Mouse (Mus musculus) adrenal gland, postnatal 14 days (tissue): Measurements from ENCODE around the gene Mrpl10. TPM values are rescaled to one million over a fixed set of nuclear protein-coding genes. Genes with fewer than 3 reads are reported as not detected.
A peak's percentile ranks its signal among the peaks of the same experiment; 100 is the strongest.

Source experiments
- DNase-seq: peaks from one replicate; pipeline ENCODE4 v3.0.0; 2021; ENCODE audit warnings: mixed read lengths
- total RNA-seq: library from RNA; stranded (reverse); gene quantifications from 2 replicates; pipeline ENCODE4 v1.2.3, GENCODE M21; 2021

The Mrpl10 gene
- total RNA-seq, 1 experiment from 2014 or later: 124 TPM

GRCm38 (mm10) chr11:97025721-97026344 lies 15.5 kb upstream of the Mrpl10 start:
- peak; percentile 92 for DNase-seq

- DNase-seq: peak; percentile 89
Observed at GRCm38 (mm10) chr11:97029686-97030417, 11.5 kb upstream of the Mrpl10 start, which contains the start of gene Scrn2. TSS of gene Scrn2 (plus strand) at chr11:97029938.

- no peak for DNase-seq
Observed at GRCm38 (mm10) chr11:97030426-97030825, 10.9 kb upstream of the Mrpl10 start.

GRCm38 (mm10) chr11:97031977-97032376 lies 9.4 kb upstream of the Mrpl10 start:
- no peak for DNase-seq

GRCm38 (mm10) chr11:97032499-97032898 lies 8.9 kb upstream of the Mrpl10 start:
- no peak for DNase-seq

- DNase-seq: no peak
Observed at GRCm38 (mm10) chr11:97033781-97034180, 7.6 kb upstream of the Mrpl10 start.

GRCm38 (mm10) chr11:97036141-97036540 lies 5.2 kb upstream of the Mrpl10 start:
- DNase-seq: no peak

GRCm38 (mm10) chr11:97038881-97039280 lies 2.5 kb upstream of the Mrpl10 start:
- peak; percentile 70 for DNase-seq

GRCm38 (mm10) chr11:97040301-97041021 lies 899 bp upstream of the Mrpl10 start:
- DNase-seq: no peak

- no peak for DNase-seq
Observed at GRCm38 (mm10) chr11:97044902-97045301, 3.5 kb downstream of the Mrpl10 start.

- no peak for DNase-seq
Observed at GRCm38 (mm10) chr11:97045861-97046260, 4.5 kb downstream of the Mrpl10 start.

GRCm38 (mm10) chr11:97048090-97048650 lies 6.8 kb downstream of the Mrpl10 start:
- peak; percentile 75 for DNase-seq

- no peak for DNase-seq
Observed at GRCm38 (mm10) chr11:97049492-97050085, 8.2 kb downstream of the Mrpl10 start.

GRCm38 (mm10) chr11:97050216-97050943 lies 9.0 kb downstream of the Mrpl10 start, which contains the start of gene Osbpl7:
TSS of gene Osbpl7 (plus strand) at chr11:97050628.
- peak; percentile 88 for DNase-seq

GRCm38 (mm10) chr11:97050944-97051586 lies 9.7 kb downstream of the Mrpl10 start:
- DNase-seq: no peak

- peak; percentile 73 for DNase-seq
Observed at GRCm38 (mm10) chr11:97052219-97052646, 10.9 kb downstream of the Mrpl10 start.

- DNase-seq: no peak
Observed at GRCm38 (mm10) chr11:97063274-97063920, 22.0 kb downstream of the Mrpl10 start.

GRCm38 (mm10) chr11:97063921-97064295 lies 22.5 kb downstream of the Mrpl10 start:
- DNase-seq: no peak

GRCm38 (mm10) chr11:97065538-97066295 lies 24.4 kb downstream of the Mrpl10 start:
- DNase-seq: no peak
